Mouse (Mus musculus) forebrain, embryonic 15.5 days (tissue): ENCODE measurements around the gene Sac3d1. TPM values are rescaled to one million over a fixed set of nuclear protein-coding genes. Genes with fewer than 3 reads are reported as not detected.

Experiments used
- polyA plus RNA-seq: library from polyadenylated mRNA; unstranded; fragments of >200 nt; fragmentation: Nextera tagmentation; extraction: Ambion mirVana; gene quantifications from 2 replicates; pipeline ENCODE4 v1.2.1, GENCODE M21; 2015

Sac3d1 gene
- polyA plus RNA-seq, 1 experiment from 2014 or later: 53.5 TPM

Other genes starting within 250 kb of the Sac3d1 start
- 19.5 and 23.3 TPM in 2 replicates for gene Frmd8, start 243.4 kb downstream of the Sac3d1 start, polyA plus RNA-seq
- gene Slc25a45, start 240.8 kb downstream of the Sac3d1 start, polyA plus RNA-seq: 1.2 and 1.7 TPM in 2 replicates
- gene Tigd3, start 224.5 kb downstream of the Sac3d1 start, polyA plus RNA-seq: 12.9 and 14.3 TPM in 2 replicates
- gene Dpf2, start 205.6 kb downstream of the Sac3d1 start, polyA plus RNA-seq: 120 and 137 TPM in 2 replicates
- gene Cdc42ep2, start 193.8 kb downstream of the Sac3d1 start, polyA plus RNA-seq: 9.1 and 10.1 TPM in 2 replicates
- gene Pola2, start 154.4 kb downstream of the Sac3d1 start, polyA plus RNA-seq: 35.5 and 36.2 TPM in 2 replicates
- gene Slc22a20, start 132.5 kb downstream of the Sac3d1 start, polyA plus RNA-seq: not detected in 2 replicates
- gene Capn1, start 102.8 kb downstream of the Sac3d1 start, polyA plus RNA-seq: 1.6 and 1.8 TPM in 2 replicates
- gene Syvn1, start 72.1 kb downstream of the Sac3d1 start, polyA plus RNA-seq: 25.7 and 26.5 TPM in 2 replicates
- 71.5 and 72.4 TPM in 2 replicates for gene Mrpl49, start 60.9 kb downstream of the Sac3d1 start, polyA plus RNA-seq
- gene Fau, start 60.8 kb downstream of the Sac3d1 start, polyA plus RNA-seq: 582 and 618 TPM in 2 replicates
- 33.0 and 35.9 TPM in 2 replicates for gene Znhit2, start 57.5 kb downstream of the Sac3d1 start, polyA plus RNA-seq
- 34.9 and 36.3 TPM in 2 replicates for gene Tm7sf2, start 50.3 kb downstream of the Sac3d1 start, polyA plus RNA-seq
- 76.3 and 89.3 TPM in 2 replicates for gene Vps51, start 41.4 kb downstream of the Sac3d1 start, polyA plus RNA-seq
- gene Tmem262, start 38.6 kb downstream of the Sac3d1 start, polyA plus RNA-seq: not detected in 2 replicates
- 2.1 and 2.6 TPM in 2 replicates for gene Gm28374, start 36.4 kb downstream of the Sac3d1 start, polyA plus RNA-seq
- gene Zfpl1, start 33.7 kb downstream of the Sac3d1 start, polyA plus RNA-seq: 80.8 and 83.5 TPM in 2 replicates
- 19.3 and 22.3 TPM in 2 replicates for gene Cdca5, start 33.7 kb downstream of the Sac3d1 start, polyA plus RNA-seq
- gene AC131692.1, start 24.2 kb downstream of the Sac3d1 start, polyA plus RNA-seq: 0.31 and 0.37 TPM in 2 replicates
- gene Naaladl1, start 12.9 kb downstream of the Sac3d1 start, polyA plus RNA-seq: 0.33 and 0.53 TPM in 2 replicates
- gene Snx15, start 9.7 kb upstream of the Sac3d1 start, polyA plus RNA-seq: 43.1 and 45.6 TPM in 2 replicates
- 0.13 TPM in 1 of 2 replicates, not detected in the other for gene Batf2, start 22.3 kb upstream of the Sac3d1 start, polyA plus RNA-seq
- gene Arl2, start 22.9 kb upstream of the Sac3d1 start, polyA plus RNA-seq: 84.4 and 90.1 TPM in 2 replicates
- gene Majin, start 65.7 kb upstream of the Sac3d1 start, polyA plus RNA-seq: not detected in 2 replicates
- gene Gpha2, start 107.7 kb upstream of the Sac3d1 start, polyA plus RNA-seq: not detected in 2 replicates
- 95.5 and 98.5 TPM in 2 replicates for gene Ppp2r5b, start 117.2 kb upstream of the Sac3d1 start, polyA plus RNA-seq
- gene Atg2a, start 123.0 kb upstream of the Sac3d1 start, polyA plus RNA-seq: 9.7 and 10.1 TPM in 2 replicates
- 88.1 TPM in 2 replicates for gene Ehd1, start 158.1 kb upstream of the Sac3d1 start, polyA plus RNA-seq
- gene Cdc42bpg, start 187.8 kb upstream of the Sac3d1 start, polyA plus RNA-seq: 0.31 and 0.67 TPM in 2 replicates
- gene Men1, start 216.3 kb upstream of the Sac3d1 start, polyA plus RNA-seq: 94.6 and 97.7 TPM in 2 replicates
- 12.7 and 14.1 TPM in 2 replicates for gene Map4k2, start 222.5 kb upstream of the Sac3d1 start, polyA plus RNA-seq
- 119 and 134 TPM in 2 replicates for gene Sf1, start 245.0 kb upstream of the Sac3d1 start, polyA plus RNA-seq